Comparison of ENCODE assay signal across 12 mouse cellular contexts in genomic region chr10:43106196-43106595, GRCm38 (mm10).
DNase-seq lines count a peak whose midpoint lies in the region; ATAC-seq and TF ChIP-seq lines count a peak whose summit lies in the region.
"Had no signal": no experiment of that assay in that cellular context is flagged by ENCODE, and none has a peak within 500 bp of the region (broad histone marks: within the 10 kb centered on the region; RNA-seq: fewer than 3 reads in every experiment).

No protein-coding gene starts in this region.

- TF ChIP-seq CTCF in forebrain, postnatal 0 days (IDR thresholded peaks at IDR 0.05; ENCODE audit: low read depth) = no peak
- no peak for TF ChIP-seq CTCF in intestine, postnatal 0 days (IDR thresholded peaks at IDR 0.05; ENCODE audit: low read depth)

- intact Hi-C loops in left cerebral cortex, postnatal 4 days (cut with DNase I) = no loop called here
- intact Hi-C loops in left cerebral cortex, postnatal 25 days (cut with DNase I) = loop anchor here (5.0 kb wide), 2 partner anchors 34 to 66 kb away; partner anchors contain the start of genes 9030612E09Rik and Sobp

- no peak overlapping the region for H3K9ac ChIP-seq in forebrain, postnatal 0 days
- H3K9ac ChIP-seq in midbrain, embryonic 13.5 days (replicated peaks) = 0 out of 2 replicates have a peak overlapping the region, but pooled peaks have one; percentile 23
- no peak overlapping the region for H3K9ac ChIP-seq in intestine, postnatal 0 days (ENCODE audit: low read depth, low read length)
- H3K9ac ChIP-seq in kidney, embryonic 14.5 days (ENCODE audit: low read depth, low read length) = no peak overlapping the region
- H3K9ac ChIP-seq: liver, embryonic 12.5 days had no signal

- H3K27ac ChIP-seq in forebrain, postnatal 0 days (ENCODE audit: low read depth, low read length) = peak overlapping the region; percentile 66
- peak overlapping the region; percentile 78 for H3K27ac ChIP-seq in midbrain, embryonic 13.5 days
- no peak overlapping the region for H3K27ac ChIP-seq in intestine, postnatal 0 days (ENCODE audit: low read depth, low read length)
- no peak overlapping the region for H3K27ac ChIP-seq in kidney, embryonic 14.5 days (ENCODE audit: low read depth, low read length)
- H3K27ac ChIP-seq: liver, embryonic 12.5 days had no signal

- peak; percentile 17 for DNase-seq in left cerebral cortex, postnatal 4 days
- DNase-seq in left cerebral cortex, postnatal 25 days (ENCODE audit: low spot score in 2 of 2) = no peak
- no peak for DNase-seq in forebrain, postnatal 0 days
- DNase-seq in ovary, adult 18-20 months (ENCODE audit: low spot score) = no peak
- DNase-seq in kidney, adult 11 months = no peak
- DNase-seq: adrenal gland, adult 8-10 months; cerebellum, adult 9-10 months; gastrocnemius, postnatal 36 days had no signal

- H3K36me3 ChIP-seq in forebrain, postnatal 0 days (ENCODE audit: insufficient read depth) = no peaks in the 10 kb centered on the region
- no peaks in the 10 kb centered on the region for H3K36me3 ChIP-seq in midbrain, embryonic 13.5 days
- H3K36me3 ChIP-seq in intestine, postnatal 0 days (ENCODE audit: control insufficient read depth, insufficient read depth) = no peaks in the 10 kb centered on the region
- H3K36me3 ChIP-seq in kidney, embryonic 14.5 days (ENCODE audit: control insufficient read depth, insufficient read depth, low read length) = no peaks in the 10 kb centered on the region
- H3K36me3 ChIP-seq: liver, embryonic 12.5 days had no signal

- ATAC-seq in forebrain, postnatal 0 days = peak; percentile 84
- ATAC-seq in midbrain, embryonic 13.5 days = peak; percentile 76
- ATAC-seq in intestine, postnatal 0 days = no peak
- ATAC-seq in kidney, embryonic 14.5 days (ENCODE audit: low FRiP score, low TSS enrichment) = no peak
- ATAC-seq: liver, embryonic 12.5 days had no signal

- no peaks in the 10 kb centered on the region for H3K9me3 ChIP-seq in forebrain, postnatal 0 days (ENCODE audit: low read length)
- H3K9me3 ChIP-seq in midbrain, embryonic 13.5 days = no peaks in the 10 kb centered on the region
- no peaks in the 10 kb centered on the region for H3K9me3 ChIP-seq in intestine, postnatal 0 days (ENCODE audit: control insufficient read depth)
- no peaks in the 10 kb centered on the region for H3K9me3 ChIP-seq in kidney, embryonic 14.5 days (ENCODE audit: control insufficient read depth, low read length)
- H3K9me3 ChIP-seq: liver, embryonic 12.5 days had no signal

- H3K4me2 ChIP-seq in forebrain, postnatal 0 days (ENCODE audit: low read depth) = no peak overlapping the region
- H3K4me2 ChIP-seq in midbrain, embryonic 13.5 days (replicated peaks) = no peak overlapping the region
- H3K4me2 ChIP-seq in intestine, postnatal 0 days (replicated peaks; ENCODE audit: low read depth) = no peak overlapping the region
- no peak overlapping the region for H3K4me2 ChIP-seq in kidney, embryonic 14.5 days (replicated peaks; ENCODE audit: low read depth, low read length)
- H3K4me2 ChIP-seq: liver, embryonic 12.5 days had no signal

- WGBS in forebrain, postnatal 0 days = 17% methylated on average over 7 of the region's 7 CpGs
- WGBS in midbrain, embryonic 13.5 days = 17% methylated on average over 7 of the region's 7 CpGs
- 68% methylated on average over 7 of the region's 7 CpGs for WGBS in intestine, postnatal 0 days
- WGBS in kidney, embryonic 14.5 days = 62% methylated on average over 7 of the region's 7 CpGs

- H3K4me1 ChIP-seq in forebrain, postnatal 0 days (ENCODE audit: insufficient read depth) = peaks cover 22% of the 10 kb centered on the region
- peaks cover 50% of the 10 kb centered on the region for H3K4me1 ChIP-seq in midbrain, embryonic 13.5 days (replicated peaks)
- H3K4me1 ChIP-seq in intestine, postnatal 0 days (replicated peaks; ENCODE audit: control insufficient read depth, insufficient read depth, low read length) = no peaks in the 10 kb centered on the region
- no peaks in the 10 kb centered on the region for H3K4me1 ChIP-seq in kidney, embryonic 14.5 days (ENCODE audit: control insufficient read depth, insufficient read depth, low read length)
- H3K4me1 ChIP-seq: liver, embryonic 12.5 days had no signal

- H3K27me3 ChIP-seq in forebrain, postnatal 0 days (ENCODE audit: insufficient read depth, low read length) = no peaks in the 10 kb centered on the region
- H3K27me3 ChIP-seq in midbrain, embryonic 13.5 days = no peaks in the 10 kb centered on the region
- H3K27me3 ChIP-seq in intestine, postnatal 0 days (replicated peaks; ENCODE audit: control insufficient read depth, insufficient read depth, low read length) = no peaks in the 10 kb centered on the region
- no peaks in the 10 kb centered on the region for H3K27me3 ChIP-seq in kidney, embryonic 14.5 days (ENCODE audit: control insufficient read depth, insufficient read depth, low read length)
- H3K27me3 ChIP-seq: liver, embryonic 12.5 days had no signal

- no peak overlapping the region for H3K4me3 ChIP-seq in forebrain, postnatal 0 days (ENCODE audit: low read depth, low read length)
- no peak overlapping the region for H3K4me3 ChIP-seq in midbrain, embryonic 13.5 days (replicated peaks)
- H3K4me3 ChIP-seq in intestine, postnatal 0 days (ENCODE audit: low read depth, low read length) = no peak overlapping the region
- no peak overlapping the region for H3K4me3 ChIP-seq in kidney, embryonic 14.5 days (ENCODE audit: low read length)
- H3K4me3 ChIP-seq: liver, embryonic 12.5 days had no signal

Comparison
In these comparisons a context has a peak if more than half of its experiments do, and no peak if none do; other contexts are left out.
1. ATAC-seq: peak in forebrain, postnatal 0 days (single experiment) and midbrain, embryonic 13.5 days (single experiment); none in intestine, postnatal 0 days (single experiment) and kidney, embryonic 14.5 days (single experiment).
2. H3K27ac ChIP-seq: peak in forebrain, postnatal 0 days (single experiment) and midbrain, embryonic 13.5 days (single experiment); none in intestine, postnatal 0 days (single experiment) and kidney, embryonic 14.5 days (single experiment).